Mouse (Mus musculus) CH12.LX (cell line): ENCODE measurements around the gene Mettl21e.

Experiments
- ETS1 ChIP-seq: conservative IDR thresholded peaks from 2 replicates; pipeline ENCODE4 v1.6.1; 2012; ENCODE audit warnings: low read depth, mild to moderate bottlenecking, inconsistent platforms, low read length, improper control_type of control experiment, moderate library complexity
- MAFK ChIP-seq: IDR thresholded peaks from 2 replicates; pipeline ENCODE4 v1.6.1; 2011; ENCODE audit warnings: low read length, improper control_type of control experiment; ENCODE audit not compliant: insufficient replicate concordance
- POLR2A ChIP-seq: IDR thresholded peaks from 2 replicates; pipeline ENCODE4 v1.6.1; 2011; ENCODE audit warnings: low read depth, mild to moderate bottlenecking, improper control_type of control experiment, low read length
- POLR2AphosphoS2 ChIP-seq: IDR thresholded peaks from 2 replicates; pipeline ENCODE4 v1.6.1; 2011; ENCODE audit warnings: low read depth, low read length, improper control_type of control experiment

GRCm38 (mm10) chr1:44155287-44155686 lies 63.5 kb downstream of the Mettl21e start:
- no peak for TF ChIP-seq POLR2A
- no peak for TF ChIP-seq ETS1
- TF ChIP-seq MAFK = no peak
- TF ChIP-seq POLR2AphosphoS2 = no peak
